Mouse (Mus musculus): ENCODE data around the gene Anks1.
"Not testable (repeated sequence)": the region's sequence is repeated elsewhere in the genome, so short reads cannot be mapped to it uniquely, and the experiment has no call there.

Gene Anks1

DNA sequence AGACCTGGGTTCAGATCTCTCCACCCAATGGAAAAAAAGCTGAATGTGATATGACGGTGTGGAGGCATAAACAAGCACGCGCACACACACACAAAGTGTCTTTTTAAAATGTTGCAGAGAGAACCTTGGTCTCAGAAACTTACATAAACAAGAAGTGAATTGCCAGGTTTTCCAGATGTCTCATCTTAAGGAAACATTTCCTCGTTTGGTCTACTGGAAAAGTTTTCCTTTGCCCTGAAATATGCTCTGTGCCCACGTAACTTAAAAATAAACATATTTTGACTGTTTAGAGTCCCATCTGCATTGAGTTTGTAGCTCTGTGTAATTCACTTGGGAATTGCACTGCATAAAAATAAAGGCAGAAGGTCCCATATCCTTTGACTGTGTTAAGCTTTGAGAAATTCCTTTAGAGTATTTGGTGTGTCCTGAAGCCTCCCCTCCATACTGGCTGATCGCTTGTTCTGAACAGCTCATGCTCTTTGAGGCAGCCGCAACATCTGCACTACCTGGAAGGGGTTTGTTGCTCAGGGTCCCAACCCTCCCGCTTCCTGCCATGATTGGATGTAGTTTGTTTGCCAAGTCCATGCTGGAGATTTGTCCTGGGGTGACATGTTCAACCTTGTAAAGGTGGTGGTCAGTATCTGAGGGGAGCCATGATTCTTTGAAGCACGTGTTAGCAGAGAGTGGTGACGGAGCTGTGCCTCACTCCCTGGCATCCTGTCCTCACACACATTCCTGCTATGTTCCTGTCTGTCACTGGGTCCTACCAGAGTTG is 25.2 kb downstream of the Anks1 start:
- DNase-seq = no peak

DNA sequence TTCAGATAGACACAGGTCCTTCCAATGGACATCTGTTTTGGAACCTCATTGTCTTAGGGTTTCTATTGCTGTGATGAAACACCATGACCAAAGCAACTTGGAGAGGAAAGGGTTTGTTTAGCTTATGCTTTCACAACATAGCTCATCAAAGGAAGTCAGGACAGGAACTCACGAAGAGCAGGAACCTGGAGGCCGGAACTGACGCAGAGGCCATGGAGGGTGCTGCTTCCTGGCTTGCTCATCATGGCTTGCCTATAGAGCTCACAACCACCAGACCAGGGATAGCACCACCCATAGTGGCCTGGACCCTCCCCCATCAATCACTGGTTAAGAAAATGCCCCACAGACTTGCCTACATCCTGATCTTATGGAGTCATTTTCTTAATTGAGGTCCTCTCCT is 26.0 kb downstream of the Anks1 start:
- DNase-seq = no peak

DNA sequence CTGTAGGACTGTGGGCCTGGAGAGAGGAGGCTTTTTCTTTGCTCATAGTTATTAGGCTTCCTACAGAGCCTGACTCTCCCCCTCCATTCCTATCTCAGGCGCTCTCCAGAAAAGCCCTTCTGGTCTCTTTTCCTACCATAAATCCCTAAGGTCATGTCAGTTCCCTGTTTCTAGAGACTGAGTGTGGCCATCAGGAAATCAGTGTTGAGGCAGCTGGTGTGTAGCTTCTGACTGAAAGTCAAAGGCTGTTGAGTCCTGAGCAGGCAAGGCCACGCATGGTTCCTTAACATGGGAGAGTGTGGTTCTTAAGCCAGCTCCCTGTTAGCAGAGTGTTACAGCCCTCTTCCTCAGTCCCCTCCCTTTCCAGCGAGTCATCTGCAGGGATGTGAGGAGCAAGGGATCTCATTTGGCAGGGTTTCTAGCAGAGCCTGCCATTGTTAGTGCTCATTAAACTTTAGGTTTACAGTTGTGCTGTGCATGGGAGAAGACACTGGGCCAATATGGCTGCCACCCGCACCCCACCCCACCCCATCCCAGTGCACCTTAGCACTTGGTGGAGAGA is 28.0 kb downstream of the Anks1 start:
- DNase-seq = no peak

DNA sequence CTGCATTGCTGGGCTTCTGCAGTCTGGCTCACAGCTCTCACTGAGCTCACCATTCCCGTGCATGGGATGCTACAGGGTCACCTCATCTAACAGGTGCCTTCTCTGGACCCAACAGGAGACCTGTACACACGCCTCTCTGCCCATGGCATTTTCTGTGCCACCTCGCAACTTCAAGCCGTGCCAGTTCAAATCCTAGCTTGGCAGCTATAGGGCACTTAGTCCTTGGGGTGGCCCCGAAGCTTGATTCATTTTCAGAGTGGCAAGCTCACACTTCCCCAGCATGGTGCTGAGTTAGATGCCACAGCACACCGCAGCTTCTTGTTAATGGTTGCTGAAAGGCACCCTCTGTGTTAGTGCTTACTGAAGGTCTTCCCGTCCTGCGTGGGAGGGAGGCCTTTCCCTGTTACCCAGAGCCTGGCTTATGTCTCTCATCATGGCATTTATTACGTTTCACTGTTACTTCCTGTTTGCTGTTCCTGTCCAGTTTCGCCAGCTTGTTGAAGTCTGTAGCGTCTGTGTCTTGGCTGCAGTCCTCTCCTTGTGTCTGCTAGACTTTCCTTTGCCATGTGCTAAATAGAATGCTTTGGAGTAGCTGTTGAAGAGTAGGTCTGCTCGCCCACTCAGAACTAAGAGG is 29.1 kb downstream of the Anks1 start:
- DNase-seq = no peak

DNA sequence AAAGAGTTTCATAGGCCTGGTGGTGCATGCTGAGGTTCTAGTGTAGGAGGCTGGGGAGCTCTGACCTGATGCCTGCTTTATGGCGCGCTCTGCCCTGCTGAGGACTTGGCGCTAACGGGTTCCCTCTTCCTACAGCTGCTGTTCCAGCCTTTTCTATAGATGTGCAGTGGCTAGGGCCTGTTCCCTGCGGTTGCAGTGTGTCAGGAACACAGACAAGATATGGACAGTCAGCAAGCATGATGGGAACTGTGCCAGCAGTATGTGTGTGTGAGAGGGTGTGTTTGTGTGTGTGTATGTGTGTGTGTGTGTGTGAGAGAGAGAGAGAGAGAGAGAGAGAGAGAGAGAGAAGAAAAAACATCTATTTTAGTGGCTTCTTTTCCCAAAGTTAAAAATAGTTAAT is 29.9 kb downstream of the Anks1 start:
- DNase-seq = no peak

DNA sequence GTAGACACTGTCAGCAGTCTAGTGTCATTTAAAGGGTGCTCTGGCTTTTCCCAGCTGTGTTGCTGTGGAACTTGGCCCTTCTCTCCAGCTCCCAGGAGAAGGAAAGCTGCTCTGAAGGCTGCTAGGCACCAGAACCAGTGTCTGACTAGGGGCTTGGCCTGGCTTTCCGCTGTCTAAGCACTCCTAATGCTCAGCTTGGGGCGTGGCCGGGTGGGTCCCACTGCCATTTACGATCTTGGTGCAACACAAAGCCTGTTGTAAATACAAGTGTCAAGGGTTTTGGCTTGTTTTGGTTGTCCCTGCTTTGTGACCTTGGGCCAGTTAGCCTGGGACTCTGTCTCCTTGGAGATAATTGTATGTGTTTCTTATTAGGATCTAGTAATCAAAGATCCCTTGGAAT is 31.2 kb downstream of the Anks1 start:
- DNase-seq = no peak

DNA sequence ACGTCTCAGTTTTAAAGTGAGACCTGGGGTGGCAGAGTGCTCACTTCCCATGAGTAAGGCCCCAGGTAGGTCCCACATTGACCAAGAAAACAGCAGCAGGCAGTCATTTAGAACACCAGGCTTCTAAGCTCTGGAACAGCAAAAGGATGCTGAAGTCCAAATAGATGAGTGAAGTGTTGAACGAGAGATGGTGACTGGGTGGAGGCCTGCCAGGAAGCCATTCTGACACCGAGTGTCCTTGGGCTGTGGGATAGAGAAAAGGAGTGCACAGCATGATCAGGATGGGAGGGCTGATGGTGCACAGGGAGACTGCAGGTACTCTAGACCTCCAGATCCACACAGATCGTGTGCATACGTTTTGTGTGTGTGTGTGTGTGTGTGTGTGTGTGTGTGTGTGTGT is 32.1 kb downstream of the Anks1 start:
- no peak for DNase-seq

DNA sequence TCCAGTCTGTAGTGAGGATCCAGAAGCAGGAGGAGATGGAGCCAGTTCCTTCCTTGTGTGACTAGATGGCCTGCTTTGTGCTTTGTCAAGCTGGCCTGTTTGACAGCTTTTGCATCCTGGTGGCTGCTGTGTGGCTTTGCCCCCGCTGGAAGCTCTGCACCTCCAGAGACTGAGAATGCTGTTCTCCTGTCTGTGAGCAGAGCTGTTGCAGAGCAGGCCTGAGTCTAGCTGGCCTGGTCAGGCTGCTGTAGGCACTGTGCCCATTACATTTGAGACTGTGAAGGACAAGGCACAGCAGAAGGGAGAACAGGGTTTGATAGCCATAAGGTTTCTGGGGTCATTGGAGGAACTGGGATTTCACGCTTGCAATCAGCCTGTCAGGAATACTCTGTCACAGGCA is 32.6 kb downstream of the Anks1 start:
- DNase-seq = no peak

DNA sequence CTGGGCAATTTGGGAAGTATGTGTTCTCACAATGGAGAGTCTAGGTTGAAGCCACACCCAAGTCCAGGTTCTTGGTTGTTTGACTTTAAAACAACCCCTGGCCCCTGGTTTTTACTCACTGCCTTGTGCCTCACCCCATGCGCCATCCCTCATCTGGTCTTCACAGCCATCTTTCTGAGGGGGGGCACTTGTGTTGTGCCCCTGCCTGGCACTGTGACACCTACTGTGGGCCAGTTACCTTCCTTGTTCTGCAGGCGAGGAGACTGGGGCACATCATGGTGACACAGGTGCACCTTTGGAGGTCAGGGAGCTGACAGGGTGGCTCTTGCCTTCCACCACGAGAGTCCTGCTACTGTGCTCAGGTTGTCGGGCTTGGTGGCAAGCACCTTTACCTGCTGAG is 33.0 kb downstream of the Anks1 start:
- DNase-seq = no peak

DNA sequence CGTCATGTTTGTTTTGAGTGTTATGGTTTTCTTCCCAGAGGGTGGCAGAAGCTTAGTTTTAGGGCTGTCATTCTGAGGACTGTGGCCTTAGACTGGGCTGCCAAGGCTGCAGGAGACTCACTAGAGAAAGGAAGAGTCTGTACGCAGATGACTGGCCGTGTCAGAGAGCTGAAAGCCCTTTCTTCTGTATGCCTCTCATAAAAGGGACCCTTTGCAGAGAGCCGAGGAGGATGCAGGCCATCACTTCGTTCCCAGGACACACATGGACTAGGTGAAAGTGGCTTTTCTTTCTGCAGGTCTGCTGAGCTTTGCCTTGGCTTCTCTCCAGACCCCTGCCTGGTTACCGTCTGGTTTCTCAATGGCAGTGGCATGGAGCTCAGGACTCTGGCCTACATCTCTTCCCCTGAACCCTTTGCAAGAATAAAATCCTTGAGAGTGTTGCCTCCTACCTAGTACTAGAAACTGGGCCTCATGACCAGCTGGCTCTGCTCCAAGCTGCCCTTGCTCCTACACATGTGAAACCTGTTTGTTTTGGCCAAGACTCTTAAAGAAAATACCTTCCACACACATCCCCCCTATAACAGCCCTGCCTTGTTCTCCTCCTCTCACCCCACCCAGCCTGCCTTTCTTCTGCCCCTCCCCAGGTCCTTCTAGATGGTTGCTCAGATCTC is 36.6 kb downstream of the Anks1 start:
- peak; percentile 43 for DNase-seq

DNA sequence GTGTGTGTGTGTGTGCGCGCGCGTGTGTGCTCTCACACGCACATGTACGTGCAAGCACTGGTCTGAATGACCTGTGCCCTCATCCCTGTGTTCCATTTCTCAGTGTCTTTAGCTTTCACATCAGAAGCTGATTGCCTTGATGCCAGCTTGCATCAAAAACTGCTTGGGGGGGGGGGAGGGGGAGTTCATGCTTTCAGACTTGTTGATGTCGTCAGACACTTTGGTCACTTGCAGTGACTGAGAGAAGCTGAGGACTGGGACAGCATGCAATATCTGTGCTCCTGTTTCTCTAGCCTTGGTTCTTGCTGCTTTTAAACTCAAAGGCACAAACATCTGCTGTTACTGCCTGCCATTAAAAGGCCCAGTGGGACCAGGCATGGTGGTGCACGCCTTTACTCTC is 37.3 kb downstream of the Anks1 start:
- DNase-seq = no peak

DNA sequence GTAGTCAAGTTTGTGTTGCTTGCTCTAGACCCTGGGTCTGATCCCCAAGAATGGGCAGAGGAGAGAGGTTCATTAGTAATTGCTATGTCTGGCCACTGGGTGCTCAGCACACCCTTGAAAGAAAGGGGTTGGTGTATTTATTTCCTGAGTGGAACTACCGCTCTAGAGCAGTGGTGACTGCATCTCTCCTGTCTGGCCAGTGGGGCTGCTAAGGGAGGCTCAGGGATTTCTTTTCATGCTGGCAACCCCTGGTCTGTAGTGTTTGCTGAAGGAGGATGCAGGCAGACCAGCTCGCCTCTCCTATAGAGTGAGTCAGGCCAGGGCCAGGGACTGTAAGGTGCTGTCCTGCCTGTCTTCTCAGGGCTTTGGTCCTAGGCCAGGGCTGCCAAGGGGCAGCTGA is 38.0 kb downstream of the Anks1 start:
- no peak for DNase-seq

DNA sequence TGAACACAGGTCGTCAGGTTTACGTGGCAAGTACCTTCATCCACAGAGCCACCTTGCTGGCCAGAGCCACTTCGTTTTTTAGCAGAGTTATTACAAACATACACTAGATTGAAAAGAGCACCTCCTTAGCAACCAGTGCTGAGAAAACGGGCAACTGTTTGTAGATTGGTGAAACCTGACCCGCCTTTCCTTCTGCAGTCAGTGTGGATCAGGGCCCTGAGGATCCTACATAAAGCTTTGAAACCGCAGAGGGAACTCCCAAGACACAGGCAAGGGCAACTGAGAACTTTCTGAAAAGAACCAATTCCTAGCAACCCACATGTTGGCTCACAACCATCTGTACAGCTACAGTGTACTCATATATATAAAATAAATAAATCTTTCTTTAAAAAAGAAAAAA is 44.0 kb downstream of the Anks1 start:
- no peak for DNase-seq

DNA sequence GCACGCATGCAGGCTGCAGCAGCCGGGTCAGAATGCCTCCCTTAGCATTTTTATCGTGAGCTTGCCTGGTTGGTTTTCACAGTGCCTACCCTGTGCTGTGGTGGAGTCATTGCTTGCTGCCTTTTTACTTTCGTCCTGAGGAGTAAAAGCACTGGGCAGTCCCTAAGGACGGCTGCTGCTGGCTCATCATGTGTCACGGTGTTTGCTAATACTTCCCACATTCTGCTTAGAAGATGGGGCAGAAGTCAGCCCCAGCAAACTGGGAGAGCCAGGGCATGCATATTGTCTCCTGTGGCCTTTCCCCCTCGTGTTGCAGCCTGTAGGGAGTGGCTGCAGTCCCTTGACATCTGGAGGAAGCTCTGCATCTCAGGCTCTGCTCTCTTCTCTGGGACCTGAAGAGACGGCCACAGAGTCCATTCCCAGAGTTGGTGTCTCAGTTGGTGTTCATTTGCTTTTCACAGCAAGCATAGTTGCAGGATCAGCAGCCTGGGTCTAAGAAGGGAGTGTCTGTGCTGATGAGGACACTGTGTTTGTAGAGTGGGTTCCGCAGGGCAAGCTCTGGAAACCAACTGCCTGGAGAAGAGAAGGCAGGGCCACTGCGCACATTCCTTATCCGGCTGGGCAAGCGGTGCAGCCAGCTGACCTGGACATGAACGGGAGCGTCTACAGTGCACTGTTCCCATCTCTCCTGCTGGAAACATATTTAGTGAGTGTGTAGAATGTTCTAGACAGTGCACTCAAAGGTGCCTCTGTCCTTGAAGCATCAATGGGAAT is 45.7 kb downstream of the Anks1 start:
- no peak for DNase-seq

DNA sequence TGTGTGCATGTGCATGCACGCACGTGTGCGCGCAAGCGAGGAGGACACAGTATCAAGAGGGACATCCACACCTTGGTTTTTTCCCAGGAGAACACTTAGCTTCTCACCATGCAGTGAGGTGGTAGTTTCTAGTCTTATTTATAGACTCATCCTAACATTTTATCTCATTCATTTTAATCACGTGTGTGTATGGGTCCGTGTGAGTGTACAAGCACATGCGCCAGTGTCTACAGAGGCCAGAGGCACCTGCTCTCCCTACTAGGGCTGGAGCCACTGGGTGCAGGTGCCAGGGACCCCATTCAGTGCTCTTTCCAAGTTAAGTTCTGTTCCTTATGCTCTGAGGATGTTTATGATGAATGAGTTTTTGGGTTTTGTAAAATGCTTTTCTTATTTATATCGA is 48.5 kb downstream of the Anks1 start:
- DNase-seq = no peak

DNA sequence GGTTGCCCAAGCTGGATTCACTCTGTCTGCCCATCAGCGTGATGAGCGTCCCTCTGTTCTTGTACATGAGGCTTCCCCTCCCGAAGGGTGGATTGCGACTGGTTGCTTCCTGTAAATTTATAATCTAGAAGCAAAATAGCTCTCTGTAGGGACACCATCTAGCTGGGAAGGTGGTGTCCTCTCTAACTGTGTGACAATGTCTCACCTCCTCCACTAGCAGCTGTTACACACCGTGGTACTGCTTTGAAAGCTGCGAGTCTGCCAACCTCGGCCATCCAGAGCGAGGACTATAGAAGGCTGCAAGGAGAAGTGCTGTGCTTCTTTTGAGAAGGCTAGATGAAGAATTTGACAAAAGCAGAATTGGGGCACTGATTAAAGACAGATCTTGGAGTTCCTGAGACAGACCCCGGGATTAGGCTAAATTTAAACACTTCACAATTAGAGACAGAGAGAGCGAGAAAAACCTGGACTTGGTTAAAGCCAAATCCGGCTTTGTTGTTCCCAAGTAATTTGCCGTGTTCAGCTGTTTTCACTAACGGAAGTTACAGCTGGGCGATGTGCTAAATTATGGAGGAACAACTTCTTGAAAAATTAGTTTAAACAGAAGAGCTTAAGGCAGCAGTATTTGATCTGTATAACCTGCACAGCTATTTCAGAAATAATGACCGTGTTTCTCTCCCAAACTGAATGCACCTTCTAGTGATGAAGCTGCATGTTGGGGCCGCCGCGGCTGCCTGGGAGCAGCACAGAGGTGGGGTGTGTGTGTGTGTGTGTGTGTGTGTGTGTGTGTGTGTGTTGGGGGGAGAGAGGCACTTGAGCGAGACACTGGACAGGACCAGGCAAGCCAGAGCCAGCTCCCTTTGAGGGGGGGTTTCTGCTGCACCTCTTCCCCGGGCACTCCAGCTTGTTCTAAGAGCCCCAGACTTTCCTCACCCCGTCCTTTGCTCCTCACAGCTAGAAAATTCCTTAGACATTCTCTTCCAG is 51.3 kb downstream of the Anks1 start:
- DNase-seq = no peak

DNA sequence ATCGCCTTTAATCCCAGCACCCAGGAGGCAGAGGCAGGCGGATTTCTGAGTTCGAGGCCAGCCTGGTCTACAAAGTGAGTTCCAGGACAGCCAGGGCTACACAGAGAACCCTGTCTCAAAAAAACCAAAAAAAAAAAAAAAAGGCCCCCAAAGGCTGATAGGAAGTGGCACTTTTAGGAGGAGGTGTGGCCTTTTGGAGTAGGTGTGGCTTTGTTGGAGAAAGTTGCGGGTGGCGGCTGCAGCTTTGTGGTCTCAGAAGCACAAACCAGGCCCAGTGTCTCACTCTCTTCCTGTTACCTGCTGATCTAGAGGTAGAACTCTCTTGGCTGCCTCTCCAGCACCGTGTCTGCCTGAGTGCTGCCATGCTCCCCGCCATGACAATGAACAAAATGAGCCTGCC is 54.0 kb downstream of the Anks1 start:
- DNase-seq = not testable (repeated sequence)

DNA sequence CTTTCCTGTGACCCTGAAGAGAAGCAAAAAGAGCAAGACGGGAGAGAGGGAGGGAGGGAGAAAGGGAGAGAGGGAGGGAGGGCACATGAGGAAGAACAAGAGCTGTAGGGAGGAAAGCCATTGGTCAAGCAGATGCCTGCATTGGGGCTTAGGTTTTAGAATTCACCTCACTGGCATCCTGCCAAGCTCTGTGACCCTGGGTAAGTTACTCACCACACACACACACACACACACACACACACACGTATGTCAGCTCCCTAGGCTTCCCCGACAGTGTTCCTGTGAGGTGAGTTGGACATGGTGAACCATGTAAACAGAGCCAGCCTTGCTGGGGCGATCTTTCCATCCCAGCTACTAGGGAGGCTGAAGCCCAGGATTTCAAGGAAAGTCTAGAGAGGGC is 55.5 kb downstream of the Anks1 start:
- no peak for DNase-seq

DNA sequence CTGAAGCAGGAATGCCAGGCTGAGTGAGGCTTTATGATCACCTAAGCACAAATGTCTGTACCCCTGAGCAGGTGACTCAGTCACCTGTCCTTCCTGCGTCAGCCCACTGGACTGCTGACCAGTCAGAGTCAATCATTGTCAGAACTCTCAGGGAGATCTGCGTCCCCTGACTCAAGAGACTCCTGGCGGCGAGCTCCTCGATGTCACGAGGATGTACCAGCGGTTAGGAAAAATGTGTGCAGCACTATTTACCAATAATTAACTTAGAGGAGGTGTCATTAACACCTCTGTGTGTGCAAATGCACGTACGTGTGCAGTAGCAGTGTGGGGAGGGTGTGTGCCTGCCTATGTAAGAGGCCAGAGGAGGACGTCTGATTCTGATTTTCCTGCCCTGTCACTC is 56.2 kb downstream of the Anks1 start:
- no peak for DNase-seq

DNA sequence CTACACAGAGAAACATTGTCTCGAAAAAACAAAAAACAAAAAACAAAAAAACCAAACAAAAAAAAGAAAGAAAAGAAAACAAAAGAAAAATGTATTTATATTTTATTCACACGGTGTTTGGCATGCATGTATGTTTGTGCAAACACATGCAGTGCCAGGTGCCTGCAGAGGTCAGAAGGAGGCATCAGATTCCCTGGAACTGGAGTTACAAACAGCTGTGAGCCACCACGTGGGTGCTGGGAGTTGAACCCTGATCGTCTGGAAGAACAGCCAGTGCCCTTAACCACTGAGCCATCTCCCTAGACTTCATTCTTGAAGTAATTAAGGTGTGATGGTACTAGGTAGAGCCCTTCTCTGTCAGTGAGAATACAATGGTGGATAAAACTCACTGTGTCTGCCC is 57.0 kb downstream of the Anks1 start:
- no peak for DNase-seq

DNA sequence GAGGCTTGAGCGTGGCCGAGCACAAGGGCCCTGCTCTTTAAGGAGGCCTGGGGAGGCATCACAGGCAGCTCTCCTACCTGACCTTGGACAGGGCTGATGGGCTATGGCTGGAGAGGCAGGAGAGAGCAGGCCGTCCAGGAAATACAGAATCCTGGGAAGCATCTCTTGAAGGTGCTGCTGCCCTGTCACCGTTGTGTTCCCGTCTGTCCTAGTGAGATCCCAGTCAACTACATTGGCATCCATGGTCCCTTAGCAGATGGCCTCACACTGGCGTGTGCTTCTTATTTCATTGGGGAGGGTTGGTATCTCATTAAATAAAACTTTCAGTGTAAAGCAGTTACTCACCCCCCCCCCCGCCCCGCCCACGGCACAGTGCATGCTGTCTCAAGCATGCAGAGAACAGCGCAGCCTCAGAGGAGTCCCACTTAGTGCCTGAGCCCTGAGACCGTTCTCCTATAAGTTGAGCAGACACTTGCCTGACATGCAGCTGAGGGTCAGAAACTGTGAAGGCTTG is 57.5 kb downstream of the Anks1 start:
- no peak for DNase-seq

DNA sequence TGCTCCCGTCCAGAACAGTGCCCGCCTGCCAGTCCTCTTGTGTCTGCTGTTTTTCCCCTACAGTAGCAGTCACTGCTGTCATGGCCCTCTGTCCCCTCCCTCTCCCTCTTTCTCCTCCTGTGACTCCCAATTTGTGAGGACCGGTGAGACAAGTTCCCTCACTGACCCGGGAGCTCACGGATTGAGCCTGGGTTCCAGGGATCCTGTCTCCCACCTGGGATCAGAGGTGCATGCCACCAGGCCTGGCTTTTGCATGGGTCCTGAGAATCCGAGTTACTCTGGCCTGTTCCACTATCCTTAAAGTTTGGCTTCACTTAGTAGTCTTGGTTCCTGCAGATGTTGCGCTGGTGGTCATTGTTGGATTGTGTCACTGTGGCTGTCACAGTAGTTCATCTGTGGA is 58.4 kb downstream of the Anks1 start:
- DNase-seq = no peak

Data from right cerebral cortex, postnatal 4 days (tissue).